In genomic region chr14:25600358-25600757, GRCm38 (mm10) we compare ENCODE assay signal across 10 mouse cellular contexts.
DNase-seq lines count a peak whose midpoint lies in the region; ATAC-seq lines count a peak whose summit lies in the region.
"Had no signal": no experiment of that assay in that cellular context is flagged by ENCODE, and none has a peak within 500 bp of the region (broad histone marks: within the 10 kb centered on the region; RNA-seq: fewer than 3 reads in every experiment).

No protein-coding gene starts in this region.

- no peak for ATAC-seq in heart, embryonic 16.5 days (replicated peaks; ENCODE audit: extremely low read depth, insufficient read depth, low FRiP score)
- peak; percentile 77 to 78 for ATAC-seq in hematopoietic stem cell, adult 5-6 weeks (replicated peaks in 1 of 2; ENCODE audit: insufficient read depth in 1 of 2, low FRiP score in 2 of 2, low TSS enrichment in 1 of 2, low read depth in 1 of 2, poor library complexity in 2 of 2, severe bottlenecking in 2 of 2)
- no peak for ATAC-seq in stomach, embryonic 16.5 days (ENCODE audit: insufficient read depth, low FRiP score)
- ATAC-seq: intestine, postnatal 0 days had no signal

- no peaks in the 10 kb centered on the region for H3K27me3 ChIP-seq in heart, embryonic 16.5 days (ENCODE audit: control insufficient read depth, insufficient read depth, low read length)
- no peaks in the 10 kb centered on the region for H3K27me3 ChIP-seq in stomach, embryonic 16.5 days (ENCODE audit: control insufficient read depth, insufficient read depth, low read length)

- peaks cover 9% of the 10 kb centered on the region for H3K36me3 ChIP-seq in heart, embryonic 16.5 days (ENCODE audit: control insufficient read depth, insufficient read depth)
- H3K36me3 ChIP-seq in stomach, embryonic 16.5 days (ENCODE audit: control insufficient read depth, insufficient read depth, low read length), result no peaks in the 10 kb centered on the region

- H3K9ac ChIP-seq in heart, embryonic 16.5 days (ENCODE audit: low read length), result no peak overlapping the region
- H3K9ac ChIP-seq in stomach, embryonic 16.5 days (ENCODE audit: low read length), result no peak overlapping the region

- no peak overlapping the region for H3K4me2 ChIP-seq in heart, embryonic 16.5 days (ENCODE audit: low read depth, low read length)
- H3K4me2 ChIP-seq in stomach, embryonic 16.5 days (ENCODE audit: low read depth, low read length), result no peak overlapping the region

- 83% methylated on average over 7 of the region's 7 CpGs for WGBS in heart, embryonic 16.5 days
- whole genome bisulfite sequencing in stomach, embryonic 16.5 days, result 66% methylated on average over 7 of the region's 7 CpGs

- peak overlapping the region; percentile 39; the same call in 1 of the 2 replicates for H3K27ac ChIP-seq in heart, embryonic 16.5 days (ENCODE audit: low read length)
- peak overlapping the region; percentile 77 for H3K27ac ChIP-seq in stomach, embryonic 16.5 days (ENCODE audit: low read length)

- H3K4me1 ChIP-seq in heart, embryonic 16.5 days (ENCODE audit: control insufficient read depth, insufficient read depth, low read length), result peaks cover 49% of the 10 kb centered on the region
- H3K4me1 ChIP-seq in stomach, embryonic 16.5 days (ENCODE audit: control insufficient read depth, insufficient read depth, low read length), result peaks cover 34% of the 10 kb centered on the region

- DNase-seq in heart, postnatal 25 days (ENCODE audit: low spot score), result no peak
- DNase-seq in spleen, postnatal 36 days (ENCODE audit: low spot score in 2 of 2), result peak; percentile 58 to 60
- DNase-seq in spleen, adult 18-20 months, result no peak
- DNase-seq in layer of hippocampus, postnatal 14 days (ENCODE audit: low spot score in 2 of 2), result no peak
- DNase-seq in ovary, postnatal 14 days (ENCODE audit: low spot score), result no peak
- DNase-seq: thymus, postnatal 4 days had no signal

- intact Hi-C loops in heart, postnatal 25 days (cut with DNase I), result no loop called here

- H3K4me3 ChIP-seq in heart, embryonic 16.5 days (ENCODE audit: low read length), result no peak overlapping the region
- no peak overlapping the region for H3K4me3 ChIP-seq in stomach, embryonic 16.5 days (replicated peaks; ENCODE audit: low read length)

- H3K9me3 ChIP-seq in heart, embryonic 16.5 days (replicated peaks; ENCODE audit: control insufficient read depth, low read length), result no peaks in the 10 kb centered on the region
- H3K9me3 ChIP-seq in stomach, embryonic 16.5 days (replicated peaks; ENCODE audit: control insufficient read depth, low read length), result no peaks in the 10 kb centered on the region

Comparison
In these comparisons a context has a peak if more than half of its experiments do, and no peak if none do; other contexts are left out.
1. DNase-seq: peak in spleen, postnatal 36 days (2 of 2); none in heart, postnatal 25 days (single experiment), spleen, adult 18-20 months (0 of 2), layer of hippocampus, postnatal 14 days (0 of 2) and ovary, postnatal 14 days (single experiment).
2. ATAC-seq: peak in hematopoietic stem cell, adult 5-6 weeks (2 of 2); none in heart, embryonic 16.5 days (single experiment) and stomach, embryonic 16.5 days (single experiment).